Mouse (Mus musculus) hematopoietic stem cell, adult 5-6 weeks (primary cell): ENCODE data around the gene Pam. TPM values are rescaled to one million over a fixed set of nuclear protein-coding genes. Genes with fewer than 3 reads are reported as not detected.

Experiments
- ATAC-seq, 2 experiments: fragments of 125-278 bp in 1 of 2; replicated peaks in 1 of 2; 2 replicates each; pipeline ENCODE4 v1.8.0; 2016 to 2017; ENCODE audit warnings: inconsistent platforms in 2 of 2, mild to moderate bottlenecking in 2 of 2, moderate number of reproducible peaks in 2 of 2, low read depth in 1 of 2, moderate TSS enrichment in 1 of 2; ENCODE audit not compliant: low FRiP score in 2 of 2, poor library complexity in 2 of 2, severe bottlenecking in 2 of 2, insufficient read depth in 1 of 2, low TSS enrichment in 1 of 2
- total RNA-seq: library from RNA; stranded (forward); fragments of 172-1452, 232-1000 nt; gene quantifications from 2 replicates; pipeline ENCODE4 v1.2.3, GENCODE M21; 2017

The Pam gene
- total RNA-seq, 1 experiment from 2014 or later: 45.2 TPM

DNA sequence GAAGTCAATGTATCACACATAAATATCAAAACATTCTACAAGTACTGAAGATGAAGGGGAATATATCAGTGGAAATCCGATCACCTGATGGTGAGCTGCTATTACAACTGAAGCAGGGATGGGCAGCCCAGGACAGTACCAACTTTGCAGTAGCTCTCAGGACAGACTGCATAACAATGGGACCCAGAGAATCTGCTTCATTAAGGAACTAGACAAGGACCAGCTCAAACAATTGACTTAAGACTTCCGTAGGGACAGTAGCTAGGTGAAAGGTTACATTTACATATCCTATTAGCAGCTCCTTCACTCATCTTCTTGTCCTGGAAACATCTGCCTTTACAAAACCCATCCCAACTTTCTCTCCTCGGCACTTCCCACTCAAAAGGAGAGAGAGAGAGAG lies 9.0 kb downstream of the Pam start:
- ATAC-seq: no peak

DNA sequence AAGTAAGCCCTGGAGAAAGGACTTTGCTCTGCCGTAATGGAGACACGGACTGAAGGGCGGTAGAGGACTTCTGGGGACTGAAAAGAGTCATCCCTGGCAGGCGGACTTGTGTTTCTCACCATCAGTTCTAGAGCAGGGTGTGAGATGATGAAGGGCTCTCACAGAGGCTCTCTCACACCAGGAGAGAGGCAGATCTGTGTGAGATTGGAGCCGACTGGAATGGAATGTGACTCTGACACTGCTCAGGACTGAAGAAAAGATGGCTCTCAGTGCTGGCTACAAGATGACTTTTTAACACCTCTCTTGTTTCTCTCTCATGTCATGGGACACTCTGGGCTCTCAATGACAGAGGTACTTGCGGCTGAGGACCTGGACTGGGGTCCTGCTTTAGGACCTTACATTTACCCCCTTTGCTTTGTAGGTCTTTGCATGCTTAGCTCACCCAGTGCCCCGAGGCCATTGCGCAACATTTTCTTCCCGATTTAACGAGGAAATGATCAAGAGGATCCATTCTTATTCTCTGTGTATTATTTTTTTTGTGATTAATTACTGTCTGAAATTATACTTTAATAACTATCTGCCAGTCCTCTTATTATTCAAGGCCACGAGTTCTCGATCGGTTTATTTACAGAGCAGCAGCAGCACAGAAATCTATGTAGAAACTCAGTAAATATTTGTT lies 10.7 kb downstream of the Pam start:
- no peak for ATAC-seq

GRCm38 (mm10) chr1:98083508-98083907 lies 11.9 kb downstream of the Pam start:
- ATAC-seq: no peak

- no peak for ATAC-seq
Observed at GRCm38 (mm10) chr1:98082988-98083387, 12.5 kb downstream of the Pam start.

- no peak for ATAC-seq
Observed at GRCm38 (mm10) chr1:98080431-98080830, 15.0 kb downstream of the Pam start.

DNA sequence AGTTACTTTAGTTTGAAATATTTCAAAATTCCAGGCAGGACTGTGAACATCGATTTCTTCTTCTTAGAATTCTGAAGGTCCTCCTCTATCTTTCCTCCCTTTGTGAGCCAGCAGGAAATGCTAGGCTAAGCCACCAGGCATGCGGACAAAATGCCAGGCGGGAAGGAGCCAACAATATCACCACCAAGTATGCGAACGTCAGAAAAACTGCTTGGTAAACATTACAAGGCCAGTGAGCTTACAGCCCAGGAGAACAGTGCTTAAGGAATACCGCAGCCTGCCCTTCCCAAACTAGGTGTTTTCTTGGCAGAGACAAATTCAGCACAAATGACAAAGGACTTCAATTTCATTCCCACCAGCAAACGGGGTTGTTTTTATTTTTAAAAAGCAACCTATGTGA lies 15.8 kb downstream of the Pam start:
- ATAC-seq: no peak

DNA sequence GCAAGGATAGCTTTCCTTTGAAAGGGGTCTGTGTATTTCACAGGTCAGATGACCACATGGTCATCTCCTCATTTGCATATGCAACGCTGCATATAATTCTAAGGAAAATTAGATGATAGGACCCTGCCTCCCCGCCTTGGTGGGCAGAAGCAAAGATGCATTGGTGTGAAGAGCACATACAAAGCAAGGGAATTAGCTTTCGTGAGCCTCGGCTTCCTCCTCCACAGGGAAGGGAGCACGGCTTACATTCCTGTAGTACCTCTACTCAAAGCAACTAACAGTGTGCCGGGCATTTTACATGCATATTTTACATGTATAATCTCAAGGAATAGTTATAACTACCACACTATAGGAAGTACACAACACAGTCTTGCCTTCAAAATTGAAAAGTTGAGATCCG lies 16.7 kb downstream of the Pam start:
- ATAC-seq: no peak

DNA sequence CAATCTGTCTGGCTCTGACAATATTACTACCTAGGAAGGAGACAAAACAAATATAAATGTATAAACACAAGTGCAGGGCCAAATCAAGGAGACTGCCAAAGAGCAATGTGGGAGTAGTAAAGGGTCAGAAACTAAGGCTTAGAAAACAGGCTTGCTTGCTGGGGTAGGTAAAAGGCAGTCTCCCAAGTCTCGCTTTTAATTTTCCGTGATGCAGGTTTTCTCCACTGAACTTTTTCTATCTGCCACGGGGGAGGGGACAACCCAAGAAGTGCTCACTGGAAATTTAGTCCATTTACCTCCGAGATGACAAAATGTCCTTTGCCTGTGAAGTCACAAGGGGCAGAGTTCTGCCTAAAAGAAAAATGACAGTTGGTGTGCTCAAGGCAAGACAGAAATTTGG lies 21.6 kb downstream of the Pam start:
- ATAC-seq: no peak

DNA sequence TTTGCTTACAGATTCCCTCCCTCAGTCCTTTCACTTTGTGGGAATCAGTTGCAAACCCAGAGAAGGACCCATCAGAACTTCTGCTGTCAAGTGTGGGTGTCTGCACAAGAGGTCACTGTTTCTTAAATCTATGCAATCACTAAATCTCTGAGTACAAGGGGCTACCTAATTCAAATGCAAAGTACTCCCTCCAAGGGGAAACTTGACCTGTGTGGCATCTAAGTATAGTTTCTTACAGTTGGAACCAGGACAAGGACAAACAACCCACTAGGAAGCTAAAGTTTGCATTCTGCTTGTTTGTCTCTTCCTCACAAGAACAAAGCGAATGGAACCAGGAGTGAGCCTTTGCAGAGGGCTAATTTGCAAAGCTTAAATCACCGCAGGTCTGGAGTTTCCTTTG lies 22.3 kb downstream of the Pam start:
- ATAC-seq: no peak

GRCm38 (mm10) chr1:98072045-98072444 lies 23.4 kb downstream of the Pam start:
- peak in 1 of 2 experiments; percentile 73; a peak in 3 of 4 replicates for ATAC-seq

GRCm38 (mm10) chr1:98071436-98071835 lies 24.0 kb downstream of the Pam start:
- no peak for ATAC-seq

DNA sequence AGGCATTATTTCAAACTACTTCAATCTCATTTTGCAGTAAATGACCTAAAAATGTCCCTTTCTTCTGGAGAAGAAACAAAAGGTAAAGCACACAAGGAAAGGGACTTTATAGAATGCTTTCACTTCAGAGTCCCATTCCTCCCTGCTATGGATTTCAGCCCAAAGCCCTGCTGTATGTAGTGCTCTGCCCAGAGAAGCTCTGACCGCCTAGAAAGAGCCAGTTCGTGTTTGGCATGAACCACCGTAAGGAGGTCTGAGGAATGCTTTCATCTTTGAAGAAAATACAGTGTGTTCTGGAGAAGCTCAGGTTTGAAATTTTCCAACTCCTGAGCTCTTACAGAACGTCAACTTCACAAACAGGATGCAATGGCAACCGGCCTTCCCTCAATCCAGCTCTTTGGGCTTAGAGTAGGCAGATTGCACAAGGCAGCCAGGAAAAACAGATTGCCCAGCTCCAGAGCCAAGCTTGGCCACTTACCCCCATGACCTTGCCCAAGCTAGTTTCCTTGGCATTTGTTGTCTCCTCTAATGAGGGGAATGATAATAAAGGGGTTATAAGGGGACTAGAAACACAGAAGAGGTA lies 24.6 kb downstream of the Pam start:
- no peak for ATAC-seq

- no peak for ATAC-seq
Observed at GRCm38 (mm10) chr1:98068177-98068576, 27.3 kb downstream of the Pam start.

DNA sequence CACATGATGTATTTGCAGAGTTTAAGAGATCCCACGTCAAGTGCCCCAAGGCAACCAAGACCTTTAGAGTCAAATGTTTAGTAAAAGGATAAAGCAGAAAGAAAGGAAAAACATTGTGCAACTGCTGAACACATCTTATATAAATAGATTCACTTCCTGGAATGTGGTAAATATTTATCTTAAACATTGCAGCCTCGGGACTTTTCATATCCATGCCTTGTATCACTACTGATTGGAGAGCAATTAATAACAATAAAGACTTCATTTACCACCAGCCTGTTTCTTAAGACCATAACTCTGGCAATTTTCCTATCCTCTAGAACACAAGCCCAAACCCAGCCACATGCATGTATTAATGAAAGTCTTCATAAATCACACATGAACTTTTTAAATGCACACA lies 33.4 kb downstream of the Pam start:
- ATAC-seq: no peak

DNA sequence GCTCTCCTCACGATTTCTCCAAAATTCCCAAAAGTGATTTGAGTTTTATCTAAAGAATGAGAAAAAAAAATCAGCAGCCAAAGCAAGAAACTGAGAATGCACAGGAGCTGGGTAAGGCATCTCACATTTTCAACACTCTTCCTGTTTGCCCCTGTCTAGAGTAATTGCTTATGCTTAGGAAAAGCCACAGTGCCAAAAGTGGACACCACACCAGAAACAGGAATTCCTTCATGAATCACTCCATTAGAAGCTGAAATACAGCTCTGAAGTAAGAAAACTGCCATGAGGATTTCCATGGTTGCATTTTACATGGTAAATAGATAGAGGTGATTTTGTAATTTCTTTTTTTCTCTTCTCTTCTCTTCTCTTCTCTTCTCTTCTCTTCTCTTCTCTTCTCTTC lies 36.0 kb downstream of the Pam start:
- no peak for ATAC-seq

GRCm38 (mm10) chr1:98056996-98057945 lies 38.2 kb downstream of the Pam start:
- ATAC-seq: no peak

- peak in 1 of 2 experiments; percentile 40; a peak in 1 of 4 replicates for ATAC-seq
Observed at GRCm38 (mm10) chr1:98056277-98056676, 39.2 kb downstream of the Pam start.

GRCm38 (mm10) chr1:98055591-98055990 lies 39.9 kb downstream of the Pam start:
- ATAC-seq: no peak
